Mouse (Mus musculus) cerebellum, postnatal 36 days (tissue): ENCODE measurements around the gene Pdia5.

Experiments
- DNase-seq, 2 experiments: peaks; one replicate each; pipeline ENCODE4 v3.0.0; 2021 to 2022; ENCODE audit warnings: mixed read lengths in 2 of 2

The Pdia5 gene

DNA sequence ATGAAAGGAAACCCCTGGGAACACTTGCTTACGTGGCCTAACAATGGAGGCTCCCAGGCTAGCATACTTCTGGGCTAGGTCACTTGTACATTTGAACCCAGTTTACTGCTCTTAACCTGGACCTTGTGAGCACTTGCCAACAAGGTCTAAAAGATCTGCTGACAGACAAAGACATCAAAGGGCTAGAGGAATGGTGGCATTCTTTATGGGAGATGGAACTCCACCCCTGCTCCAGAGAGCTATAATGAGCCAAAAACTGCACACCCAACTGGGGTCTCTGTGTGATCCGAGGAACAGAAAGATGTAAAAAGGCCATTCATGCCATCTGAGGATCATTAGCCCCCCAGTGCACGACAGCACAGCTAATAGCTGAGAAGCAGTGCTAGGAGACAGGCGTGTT is 6.6 kb downstream of the Pdia5 start:
- DNase-seq = no peak

DNA sequence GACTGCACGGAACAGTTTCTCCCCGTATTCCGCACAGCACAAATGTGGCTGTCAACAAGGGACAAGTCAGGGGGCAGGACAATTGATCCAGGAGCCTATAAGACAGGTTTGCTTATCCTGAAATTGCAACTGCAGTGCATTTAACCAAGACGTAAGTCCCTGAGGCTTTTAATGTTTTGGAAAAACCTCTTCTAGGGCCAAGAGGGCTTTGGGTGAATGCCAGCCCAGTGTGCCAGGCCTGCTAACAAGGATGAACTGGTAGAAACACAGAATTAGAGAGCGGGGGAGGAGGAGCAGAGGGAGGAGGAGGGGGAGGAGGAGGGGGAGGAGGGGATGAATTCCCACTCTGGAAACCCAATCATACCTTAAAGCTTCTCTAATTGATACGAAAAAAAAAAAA is 11.4 kb downstream of the Pdia5 start:
- DNase-seq = peak; percentile 50 to 51

DNA sequence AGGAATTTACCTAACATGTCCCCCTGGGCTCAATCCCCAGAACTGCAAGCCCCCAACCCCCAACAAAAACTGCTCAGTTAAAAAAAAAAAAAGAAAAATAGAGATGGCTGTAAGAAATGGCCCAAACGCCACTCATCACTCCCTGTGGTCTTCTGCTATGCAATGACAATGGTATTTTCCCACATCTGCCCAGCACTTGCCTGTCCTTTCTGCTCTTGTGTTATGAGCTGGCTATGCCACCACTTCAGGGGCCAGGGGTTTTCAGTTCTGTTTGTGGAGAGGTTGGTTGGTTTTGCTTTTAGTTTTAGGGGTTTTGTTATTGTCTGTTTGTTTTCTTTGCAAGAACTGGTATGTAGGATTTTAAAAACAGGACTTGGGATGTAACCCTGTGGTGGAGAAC is 13.4 kb downstream of the Pdia5 start:
- no peak for DNase-seq

DNA sequence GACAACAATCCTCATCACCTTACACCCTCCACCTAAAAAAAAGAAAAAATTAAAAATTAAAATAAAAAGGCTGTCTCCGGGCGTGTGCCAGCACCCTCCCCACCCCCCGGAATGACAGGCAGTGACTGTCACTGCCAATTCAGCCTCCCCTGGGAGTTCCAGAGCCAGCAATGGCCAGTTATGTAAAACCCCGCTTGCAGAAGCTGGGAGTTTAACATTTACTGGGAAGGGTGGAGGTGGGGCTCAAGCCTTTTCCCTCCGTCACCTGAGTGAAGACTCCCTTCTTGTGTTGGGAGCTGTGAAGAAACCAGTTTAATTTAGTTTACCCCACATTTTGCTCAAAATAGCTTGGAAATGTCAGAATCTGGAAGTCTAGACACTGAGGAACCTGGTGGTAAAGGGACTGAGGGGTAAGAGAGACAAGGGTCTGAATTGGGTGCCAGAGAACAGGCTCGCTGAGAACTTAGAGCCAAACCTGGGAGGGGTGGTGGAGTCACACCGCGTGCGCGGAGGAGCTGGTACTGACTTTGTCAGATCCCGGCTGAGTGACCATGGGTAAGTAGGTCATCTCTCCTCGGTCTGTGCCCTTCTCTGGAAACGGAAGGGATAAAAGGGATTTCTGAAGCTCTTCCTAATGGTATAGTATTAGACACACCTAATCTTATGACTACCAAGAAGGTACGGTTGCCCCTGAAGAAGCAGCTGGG is 18.0 kb downstream of the Pdia5 start:
- no peak for DNase-seq

DNA sequence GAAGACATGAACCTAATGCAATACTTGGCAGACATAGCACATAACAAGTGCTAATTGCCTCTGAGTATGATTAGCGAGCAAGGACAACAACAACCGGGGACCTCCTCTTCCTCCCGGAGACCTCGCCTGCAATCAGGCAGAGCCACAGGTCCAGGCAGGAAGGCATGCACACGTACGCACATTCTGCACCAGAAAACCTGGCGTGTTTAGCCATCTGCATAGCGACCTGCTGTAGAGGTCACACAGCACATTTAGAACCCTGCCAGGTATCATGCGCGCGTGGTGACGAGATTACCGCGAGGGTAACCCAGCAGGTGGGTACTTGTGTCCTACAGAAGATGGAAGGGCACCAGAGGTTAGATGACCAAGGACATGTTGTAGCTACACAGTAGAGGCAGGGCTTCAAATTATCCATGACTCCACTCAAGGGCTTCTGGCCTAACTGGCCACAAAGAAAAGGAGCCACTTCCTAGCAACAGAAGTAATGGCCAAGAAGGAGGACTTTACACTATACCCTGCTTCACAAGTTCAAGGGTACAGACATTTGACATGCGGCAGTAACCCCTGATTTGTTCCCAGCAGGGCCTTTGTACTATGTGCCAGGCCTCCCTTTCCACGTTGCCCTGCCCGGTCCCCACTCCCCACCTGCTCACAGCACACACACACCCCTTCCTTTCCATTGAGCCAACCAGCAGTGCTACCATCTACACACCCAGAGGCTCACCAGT is 18.7 kb downstream of the Pdia5 start:
- DNase-seq = no peak

DNA sequence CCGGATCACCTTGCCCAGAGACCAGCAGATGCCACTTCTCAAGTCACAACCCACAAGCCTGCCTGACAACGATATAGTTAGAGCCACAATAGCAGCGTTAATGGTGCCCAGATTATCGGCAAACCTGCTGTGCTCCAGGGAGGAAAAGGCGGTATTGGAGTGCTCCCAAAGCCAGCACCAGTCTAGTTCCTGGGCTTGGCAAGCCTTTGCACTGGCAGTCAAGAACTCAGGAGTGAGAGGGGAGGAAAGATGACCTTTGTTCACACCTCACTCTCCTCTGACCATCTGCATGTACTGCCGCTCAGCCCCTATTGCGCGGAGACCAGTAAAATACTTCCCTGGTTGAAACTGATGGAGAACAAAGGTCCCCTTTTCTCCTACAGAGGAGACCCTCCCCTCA is 19.7 kb downstream of the Pdia5 start:
- no peak for DNase-seq

- DNase-seq = no peak
Measured at GRCm38 (mm10) chr16:35470096-35470495, 20.6 kb downstream of the Pdia5 start.

DNA sequence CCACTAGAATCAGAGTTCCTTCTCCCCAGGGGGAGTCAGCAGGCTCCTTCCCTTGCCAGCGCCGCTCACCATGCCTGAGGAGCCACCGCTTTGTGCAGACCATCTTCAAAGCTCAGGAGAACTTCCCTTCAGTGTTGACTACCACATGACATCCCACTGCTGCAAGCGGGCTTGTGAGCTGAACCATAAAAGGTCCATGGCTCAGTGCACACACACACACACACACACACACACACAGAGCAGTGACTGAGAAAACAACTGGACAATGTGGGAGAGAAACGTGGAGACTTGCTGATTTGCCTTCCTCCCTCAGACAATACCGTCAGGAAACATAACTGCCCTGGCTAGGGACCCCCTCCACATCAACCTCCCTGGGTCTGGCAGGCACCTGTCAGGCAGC is 21.7 kb downstream of the Pdia5 start:
- DNase-seq = no peak

GRCm38 (mm10) chr16:35467044-35467443 is 23.6 kb downstream of the Pdia5 start:
- no peak for DNase-seq

DNA sequence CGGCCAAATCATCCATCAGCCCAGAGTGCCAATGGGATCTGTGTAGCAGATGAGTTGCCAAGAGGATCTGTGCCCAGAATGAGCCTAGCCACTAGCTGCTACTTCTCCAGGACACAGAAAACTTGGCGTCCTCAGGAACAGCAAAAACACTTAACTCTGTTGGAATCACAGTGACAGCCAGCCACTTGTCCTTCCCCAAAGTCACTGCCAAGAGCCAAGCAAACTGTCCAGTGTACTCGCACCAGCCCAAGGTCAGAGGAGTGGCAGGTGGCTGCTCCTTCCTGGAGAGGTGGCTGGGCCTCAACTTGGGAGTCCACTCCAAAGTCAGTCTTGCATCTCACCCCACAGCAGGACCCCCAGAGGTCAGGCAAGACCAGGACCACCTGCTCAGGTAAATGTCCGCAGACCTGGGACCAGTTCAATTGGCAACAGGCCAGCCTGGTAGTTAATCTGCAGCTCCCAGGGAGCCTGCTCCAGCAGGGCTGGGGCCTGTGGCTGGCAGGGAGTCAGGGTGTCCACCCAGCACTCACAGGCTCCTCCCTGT is 24.8 kb downstream of the Pdia5 start:
- peak; percentile 26 to 48 for DNase-seq

- DNase-seq = no peak
Measured at GRCm38 (mm10) chr16:35464686-35465308, 25.9 kb downstream of the Pdia5 start.

DNA sequence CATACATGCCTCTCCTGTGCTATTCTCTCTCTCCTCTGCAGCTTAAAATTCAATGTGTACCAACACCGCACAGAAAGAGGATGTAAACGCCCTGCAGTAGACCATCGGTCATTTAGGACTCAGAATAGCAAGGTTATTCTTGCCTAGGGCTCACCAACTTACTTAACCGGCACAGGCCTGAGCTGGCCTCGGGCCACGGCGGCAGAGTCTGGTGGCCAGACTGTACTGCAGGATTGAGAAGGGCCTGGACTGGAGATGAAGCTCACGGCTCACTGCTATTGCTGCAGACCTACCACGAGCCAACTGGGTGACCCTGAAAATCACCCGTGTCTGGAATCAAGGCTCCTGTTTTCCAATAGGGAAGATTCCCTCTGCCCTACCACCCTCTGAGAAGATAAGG is 27.0 kb downstream of the Pdia5 start:
- no peak for DNase-seq

GRCm38 (mm10) chr16:35462955-35463354 is 27.7 kb downstream of the Pdia5 start:
- DNase-seq = no peak

GRCm38 (mm10) chr16:35459584-35459983 is 31.1 kb downstream of the Pdia5 start:
- no peak for DNase-seq

DNA sequence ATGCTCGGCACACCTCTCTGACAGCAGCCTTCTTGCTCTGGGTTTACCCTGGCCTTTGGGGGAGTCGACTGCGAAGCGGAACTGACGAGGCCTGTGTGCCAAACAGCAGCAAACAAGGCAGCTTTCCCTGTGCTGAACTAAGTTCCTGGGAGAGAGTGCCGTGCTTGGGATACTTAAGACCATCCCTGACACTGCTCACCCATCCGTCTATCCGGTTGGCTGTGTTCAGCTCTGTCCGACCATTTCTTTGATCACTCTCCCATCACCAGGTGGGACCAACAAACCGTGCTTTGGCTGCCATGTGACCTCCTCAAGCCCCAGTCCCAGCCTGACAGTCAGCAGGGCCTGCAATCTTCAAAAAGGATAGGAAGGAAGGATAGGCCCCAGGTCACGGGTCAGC is 32.4 kb downstream of the Pdia5 start:
- DNase-seq = no peak

GRCm38 (mm10) chr16:35457488-35457887 is 33.2 kb downstream of the Pdia5 start:
- no peak for DNase-seq

DNA sequence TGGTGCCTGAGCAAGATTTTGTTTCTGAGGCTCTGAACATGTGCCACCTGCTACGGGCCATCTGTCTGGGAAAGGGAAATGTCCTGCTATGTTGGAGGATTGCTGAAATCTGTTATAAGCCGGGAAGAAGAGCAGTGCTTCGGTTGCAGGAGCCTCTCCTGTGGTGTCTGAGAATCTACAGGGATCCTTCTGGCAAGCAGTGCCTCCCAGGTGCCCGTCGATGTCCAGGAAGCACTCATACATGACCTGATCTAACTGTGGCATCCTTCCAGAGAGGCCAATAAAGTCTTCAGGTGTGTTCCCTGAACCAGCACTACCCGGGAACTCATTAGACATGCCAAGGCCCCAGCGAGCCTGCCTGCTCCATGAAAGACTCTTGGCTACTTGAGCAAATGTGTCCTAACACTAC is 33.7 kb downstream of the Pdia5 start:
- DNase-seq = peak; percentile 69 to 77

DNA sequence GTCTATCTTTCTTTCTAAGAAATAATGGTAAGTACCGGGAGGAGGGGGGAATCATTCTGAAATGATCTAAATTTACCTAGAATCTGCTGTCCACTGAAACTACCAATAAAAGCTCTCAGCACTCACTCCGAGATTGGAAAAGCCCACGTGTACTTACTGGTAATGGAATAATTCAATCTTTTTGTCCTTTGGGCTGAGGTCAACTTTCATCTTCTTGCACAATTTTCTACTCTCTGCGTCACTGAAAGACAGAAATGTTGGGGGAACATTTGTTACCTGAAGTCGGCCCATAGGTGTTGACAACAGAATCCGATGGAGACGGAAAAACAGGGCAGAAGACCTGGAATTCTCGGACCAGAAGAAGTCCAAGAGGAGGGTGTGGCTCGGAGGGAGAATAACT is 34.4 kb downstream of the Pdia5 start:
- DNase-seq = no peak

GRCm38 (mm10) chr16:35455822-35456221 is 34.9 kb downstream of the Pdia5 start:
- DNase-seq = no peak

DNA sequence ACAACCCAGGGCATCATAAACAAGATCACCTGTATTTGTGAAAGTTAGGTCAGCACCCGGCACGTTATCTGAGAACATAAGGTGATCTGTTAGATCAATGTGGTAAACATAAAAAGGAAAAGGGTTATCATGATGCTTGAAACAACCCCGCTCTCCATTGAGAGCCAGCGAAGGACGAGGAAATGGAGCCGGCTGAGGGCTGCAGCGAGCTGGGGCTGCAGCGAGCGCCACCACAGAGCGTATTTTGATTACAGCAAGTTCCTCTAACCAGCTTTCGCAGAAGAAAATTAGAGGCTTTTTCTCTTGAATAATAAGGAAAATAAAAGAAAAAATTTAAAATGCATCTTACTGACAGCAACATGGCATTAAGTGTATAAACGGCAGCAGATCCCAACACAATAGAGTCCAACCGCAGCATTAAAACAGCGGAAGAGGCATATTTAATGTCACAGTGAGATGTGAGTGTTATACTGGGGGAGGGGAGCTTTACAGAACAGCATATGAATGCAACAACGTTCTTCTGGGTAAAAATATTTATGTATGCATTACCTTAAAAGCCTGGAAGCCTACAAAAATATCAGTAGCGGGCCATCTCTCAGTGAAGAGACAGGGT is 40.5 kb downstream of the Pdia5 start:
- DNase-seq = no peak

GRCm38 (mm10) chr16:35442026-35442415 is 48.7 kb downstream of the Pdia5 start:
- no peak for DNase-seq

GRCm38 (mm10) chr16:35441346-35442025 is 49.2 kb downstream of the Pdia5 start:
- DNase-seq = no peak

DNA sequence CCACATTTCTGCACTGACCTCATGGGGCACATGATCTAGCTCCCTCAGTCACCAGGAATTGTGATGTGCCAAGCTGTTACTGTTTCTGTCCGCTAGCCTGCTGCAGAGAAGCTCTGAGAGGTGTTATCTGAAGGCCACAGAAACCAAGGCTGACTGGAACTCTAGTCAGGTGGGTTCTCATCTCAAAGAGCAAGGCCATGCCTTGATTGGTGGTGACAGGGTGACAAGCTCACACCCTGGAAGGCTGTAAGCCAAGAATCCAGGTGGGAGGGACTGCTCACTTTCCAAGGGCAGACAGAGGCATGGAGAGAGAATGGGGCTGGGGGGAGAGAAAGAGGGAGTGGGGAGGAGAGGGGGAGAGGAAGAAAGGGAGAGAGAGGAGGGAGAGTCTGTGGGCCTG is 51.6 kb downstream of the Pdia5 start:
- DNase-seq = no peak
